Mouse (Mus musculus) midbrain, embryonic 12.5 days (tissue): ENCODE data around the gene Vangl2. TPM values are rescaled to one million over a fixed set of nuclear protein-coding genes. Genes with fewer than 3 reads are reported as not detected.

ENCODE experiments used
- ATAC-seq: fragments of 200-750 bp; cut with Nextera tagmentation; 2 replicates; pipeline ENCODE4 v1.8.0; 2017; ENCODE audit warnings: low read depth, moderate TSS enrichment, moderate library complexity; ENCODE audit not compliant: low FRiP score
- H3K27ac ChIP-seq: fragments of 300-500 bp; sonication (generic); replicated peaks from 2 replicates; pipeline ENCODE4 v1.5.1; 2016; ENCODE audit warnings: mild to moderate bottlenecking
- H3K27me3 ChIP-seq: fragments of 300-500 bp; sonication (generic); 2 replicates; pipeline ENCODE4 v1.6.1; 2016; ENCODE audit warnings: mild to moderate bottlenecking
- H3K36me3 ChIP-seq: fragments of 300-500 bp; sonication (generic); 2 replicates; pipeline ENCODE4 v1.6.1; 2016
- H3K4me1 ChIP-seq: fragments of 300-500 bp; sonication (generic); 2 replicates; pipeline ENCODE4 v1.6.1; 2016
- H3K4me2 ChIP-seq: fragments of 300-500 bp; sonication (generic); replicated peaks from 2 replicates; pipeline ENCODE4 v1.6.1; 2016; ENCODE audit warnings: mild to moderate bottlenecking, moderate library complexity
- H3K4me3 ChIP-seq: fragments of 300-500 bp; sonication (generic); 2 replicates; pipeline ENCODE4 v1.5.1; 2016; ENCODE audit warnings: mild to moderate bottlenecking
- H3K9ac ChIP-seq: fragments of 300-500 bp; sonication (generic); replicated peaks from 2 replicates; pipeline ENCODE4 v1.6.1; 2016; ENCODE audit warnings: mild to moderate bottlenecking, moderate library complexity
- H3K9me3 ChIP-seq: fragments of 300-500 bp; sonication (generic); 2 replicates; pipeline ENCODE4 v1.6.1; 2016; ENCODE audit warnings: mild to moderate bottlenecking
- WGBS: fragments of 180-500 bp; shearing (Covaris S2); methylation state at CpG from one replicate; pipeline ENCODE4 v1.1.7; 2016; 5-methylcytosine and 5-hydroxymethylcytosine counted together
- polyA plus RNA-seq: library from polyadenylated mRNA; unstranded; fragments of >200 nt; fragmentation: Nextera tagmentation; extraction: Ambion mirVana; gene quantifications from 2 replicates; pipeline ENCODE4 v1.2.1, GENCODE M21; 2016

Vangl2 gene
- polyA plus RNA-seq, 1 experiment from 2014 or later = 56.9 TPM

DNA sequence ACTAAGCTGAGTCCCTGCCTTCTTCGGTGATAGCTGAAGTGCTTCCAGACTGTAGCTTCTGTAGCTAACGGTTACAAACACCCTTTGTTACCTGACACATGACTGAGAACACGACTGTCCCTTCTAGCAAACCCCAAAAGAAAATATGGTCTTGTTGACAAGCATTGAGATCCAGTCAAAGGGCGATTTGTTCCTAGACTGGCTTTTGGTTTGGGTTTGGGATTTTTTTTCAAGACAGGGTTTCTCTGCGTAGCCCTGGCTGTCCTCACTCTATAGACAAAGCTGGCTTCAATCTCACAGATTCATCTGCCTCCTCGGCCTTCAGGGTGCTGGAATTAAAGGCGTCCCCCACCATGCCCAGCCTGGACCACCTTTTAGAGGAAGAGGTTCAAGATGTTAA lies 31.5 kb downstream of the Vangl2 start:
- Histone ChIP-seq H3K4me2 (no peak overlapping the region), H3K9ac (no peak overlapping the region), H3K4me3 (no peak overlapping the region), H3K27ac (no peak overlapping the region), H3K9me3 (no peaks in the 10 kb centered on the region), H3K4me1 (0 out of 2 replicates have a peak, but pooled peaks cover 4% of the 10 kb centered on the region), H3K36me3 (peaks cover 11% of the 10 kb centered on the region; the same call in 1 of the 2 replicates), H3K27me3 (no peaks in the 10 kb centered on the region)
- ATAC-seq = no peak
- WGBS = 82% methylated on average over 7 of the region's 7 CpGs

DNA sequence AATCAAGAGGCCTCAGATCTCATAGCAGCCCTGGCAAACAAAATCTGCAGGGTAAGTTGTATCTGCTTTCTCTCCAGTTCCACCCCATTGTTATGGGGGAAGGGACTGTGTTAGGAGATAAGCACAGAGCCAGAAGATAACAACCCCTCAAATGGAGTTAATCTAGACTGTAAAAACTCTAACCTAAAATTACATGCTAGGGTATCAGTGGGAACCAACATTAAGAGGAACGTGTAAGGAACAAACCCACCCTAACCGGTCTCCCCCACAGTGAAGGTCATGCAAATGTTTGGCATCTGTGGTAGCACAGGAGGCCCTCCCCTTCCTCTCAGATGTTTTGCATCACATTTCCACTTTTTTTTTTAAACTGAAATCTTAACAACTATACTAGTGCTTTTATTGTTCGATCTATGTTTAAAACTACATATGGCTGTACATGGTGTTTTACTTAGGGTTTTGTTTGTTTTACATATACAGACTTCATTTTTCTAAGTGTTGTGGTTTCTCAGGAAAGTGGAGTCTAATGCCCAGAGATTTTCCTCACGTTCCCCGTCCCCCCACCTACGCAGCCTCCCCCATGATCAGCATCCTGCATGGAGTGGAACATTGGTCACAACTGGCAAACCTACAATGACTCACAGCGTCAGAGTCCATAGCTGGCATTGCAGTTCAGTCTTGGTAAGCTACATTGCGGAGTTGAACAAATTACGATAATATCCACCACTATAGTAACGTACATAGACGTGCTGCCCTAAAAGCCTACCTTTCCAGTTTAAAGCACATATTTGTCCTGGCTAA lies 33.1 kb downstream of the Vangl2 start:
- Histone ChIP-seq H3K4me2 (no peak overlapping the region), H3K36me3 (peaks cover 7% of the 10 kb centered on the region; the same call in 1 of the 2 replicates), H3K4me3 (no peak overlapping the region), H3K9ac (no peak overlapping the region), H3K27ac (no peak overlapping the region), H3K27me3 (no peaks in the 10 kb centered on the region), H3K9me3 (no peaks in the 10 kb centered on the region), H3K4me1 (no peaks in the 10 kb centered on the region)
- ATAC-seq = no peak
- 89% methylated on average over 11 of the region's 11 CpGs for WGBS

DNA sequence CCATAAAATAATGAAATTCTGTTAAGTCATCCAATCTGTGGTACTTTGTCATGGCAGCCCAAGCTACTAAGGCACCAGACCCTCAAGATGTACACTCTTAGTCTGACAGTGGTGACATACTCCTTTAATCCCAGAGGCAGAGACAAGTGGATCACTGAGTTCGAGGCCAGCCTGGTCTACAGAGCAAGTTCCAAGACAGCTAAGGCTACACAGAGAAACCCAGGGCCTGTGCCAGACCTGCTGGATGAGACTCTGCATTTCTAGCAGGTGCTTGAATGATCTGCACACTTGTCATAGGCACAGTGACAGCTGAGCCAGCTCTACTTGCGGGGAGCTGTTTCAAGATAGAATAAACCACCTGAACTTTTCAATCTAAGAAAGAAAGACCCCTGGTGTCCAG lies 33.7 kb downstream of the Vangl2 start:
- no peak overlapping the region for H3K27ac ChIP-seq
- WGBS = 91% methylated on average over 2 of the region's 2 CpGs
- no peak overlapping the region for H3K4me2 ChIP-seq
- H3K36me3 ChIP-seq = 0 out of 2 replicates have a peak, but pooled peaks cover 2% of the 10 kb centered on the region
- H3K9ac ChIP-seq = no peak overlapping the region
- H3K4me3 ChIP-seq = no peak overlapping the region
- no peaks in the 10 kb centered on the region for H3K9me3 ChIP-seq
- no peaks in the 10 kb centered on the region for H3K4me1 ChIP-seq
- ATAC-seq = no peak
- H3K27me3 ChIP-seq = no peaks in the 10 kb centered on the region

DNA sequence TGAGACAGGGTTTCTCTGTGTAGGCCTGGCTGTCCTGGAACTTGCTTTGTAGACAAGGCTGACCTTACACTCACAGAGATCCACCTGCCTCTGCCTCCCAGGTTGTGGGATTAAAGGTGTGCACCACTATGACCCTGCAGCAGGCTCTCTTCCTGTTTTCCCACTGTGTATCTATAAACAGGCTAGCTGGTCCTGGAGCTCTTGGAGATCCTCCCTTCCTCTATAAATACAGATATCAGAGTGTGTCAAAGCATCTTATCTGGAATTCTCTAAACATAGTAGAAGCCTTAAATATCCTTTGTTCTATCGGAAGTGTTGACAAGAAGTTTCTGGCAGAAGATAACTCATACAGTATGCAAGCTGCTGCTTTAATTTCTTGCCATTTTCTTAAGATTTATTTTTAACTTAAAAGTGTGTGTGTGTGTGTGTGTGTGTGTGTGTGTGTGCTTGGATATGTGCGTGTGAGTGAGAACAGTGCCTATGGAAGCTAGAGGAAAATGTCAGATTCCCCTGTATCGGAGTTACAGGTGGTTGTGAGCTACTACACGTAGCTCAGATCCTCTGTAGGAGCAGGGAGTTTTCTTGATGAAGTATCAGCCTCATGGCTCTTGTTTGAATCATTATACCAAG lies 35.2 kb downstream of the Vangl2 start:
- Histone ChIP-seq H3K36me3 (no peaks in the 10 kb centered on the region), H3K4me1 (no peaks in the 10 kb centered on the region), H3K4me3 (no peak overlapping the region), H3K27ac (no peak overlapping the region), H3K4me2 (no peak overlapping the region), H3K27me3 (no peaks in the 10 kb centered on the region), H3K9me3 (0 out of 2 replicates have a peak, but pooled peaks cover 4% of the 10 kb centered on the region), H3K9ac (no peak overlapping the region)
- 84% methylated on average over 4 of the region's 4 CpGs for WGBS
- no peak for ATAC-seq

DNA sequence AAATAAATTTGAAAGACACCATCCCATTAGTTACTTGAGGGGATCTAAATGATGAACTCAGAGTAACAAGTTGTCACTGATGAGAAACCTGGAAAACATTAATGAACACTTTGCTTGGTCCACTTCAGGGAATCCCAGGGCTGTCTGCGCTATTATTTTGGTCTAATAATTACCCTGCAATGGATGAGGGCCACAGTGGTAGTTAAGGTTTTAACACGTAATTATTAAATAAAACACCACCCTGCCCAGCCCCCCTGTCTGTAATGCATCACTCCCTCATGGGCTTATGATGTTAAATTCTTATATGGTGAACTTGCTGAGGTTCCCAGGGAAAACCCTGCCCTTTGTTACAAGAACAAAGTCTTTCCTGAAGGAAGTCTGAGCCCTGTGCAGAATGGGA lies 36.4 kb downstream of the Vangl2 start:
- no peak overlapping the region for H3K27ac ChIP-seq
- 88% methylated on average over 2 of the region's 2 CpGs for WGBS
- no peak for ATAC-seq
- no peak overlapping the region for H3K9ac ChIP-seq
- no peaks in the 10 kb centered on the region for H3K4me1 ChIP-seq
- no peak overlapping the region for H3K4me2 ChIP-seq
- H3K9me3 ChIP-seq = 0 out of 2 replicates have a peak, but pooled peaks cover 5% of the 10 kb centered on the region
- H3K36me3 ChIP-seq = no peaks in the 10 kb centered on the region
- no peak overlapping the region for H3K4me3 ChIP-seq
- H3K27me3 ChIP-seq = no peaks in the 10 kb centered on the region

DNA sequence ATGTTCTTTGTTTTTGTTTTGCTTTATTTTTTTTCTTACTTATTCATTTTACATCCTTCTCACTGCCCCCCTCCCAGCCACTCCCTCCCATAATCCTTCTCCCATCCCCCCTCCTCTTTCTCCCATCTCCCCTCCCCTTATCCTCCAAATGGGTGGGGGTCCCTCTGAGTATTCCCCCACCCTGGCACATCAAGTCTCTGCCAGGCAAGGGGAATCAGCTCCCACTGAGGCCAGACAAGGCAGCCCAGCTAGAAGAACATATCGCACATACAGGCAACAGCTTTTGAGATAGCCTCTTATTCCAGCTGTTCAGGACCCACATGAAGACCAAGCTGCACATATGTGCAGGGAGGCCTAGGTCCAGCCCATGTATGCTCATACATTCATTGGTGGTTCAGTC lies 44.1 kb downstream of the Vangl2 start:
- no peak overlapping the region for H3K27ac ChIP-seq
- WGBS = 95% methylated on average over 1 of the region's 1 CpGs

DNA sequence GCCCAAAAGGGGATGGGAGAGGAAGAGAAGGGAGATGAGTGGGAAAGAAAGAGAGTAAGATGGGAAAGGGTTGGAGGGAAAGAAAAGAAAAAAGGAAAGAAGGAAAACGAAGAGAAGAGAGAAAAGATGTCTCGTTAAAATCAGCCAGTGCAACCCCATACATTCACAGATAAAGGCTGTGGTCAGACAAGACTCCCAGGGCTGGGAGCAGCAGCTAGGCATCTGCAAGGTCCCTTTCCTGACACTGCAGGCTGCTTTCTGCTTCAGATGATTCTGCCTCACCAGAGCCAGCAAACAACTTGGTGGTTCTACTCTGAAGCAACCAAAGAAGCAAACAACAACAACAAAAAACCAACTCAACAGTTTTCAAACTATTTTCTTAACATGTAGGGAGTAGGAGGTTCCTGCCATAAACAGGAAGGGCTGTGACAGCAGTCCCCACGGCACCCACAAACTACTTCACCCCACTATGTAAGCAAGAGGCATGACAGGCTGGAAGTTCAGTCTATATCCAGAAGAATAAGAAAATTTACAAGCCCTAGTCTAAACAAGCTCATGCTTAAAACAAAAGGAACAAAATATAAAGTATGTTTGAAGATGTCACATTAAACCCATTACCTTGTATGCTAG lies 44.8 kb downstream of the Vangl2 start:
- Histone ChIP-seq H3K9ac (no peak overlapping the region), H3K27me3 (no peaks in the 10 kb centered on the region), H3K4me1 (peaks cover 6% of the 10 kb centered on the region; the same call in 1 of the 2 replicates), H3K4me3 (no peak overlapping the region), H3K36me3 (no peaks in the 10 kb centered on the region), H3K4me2 (no peak overlapping the region), H3K9me3 (0 out of 2 replicates have a peak, but pooled peaks cover 5% of the 10 kb centered on the region), H3K27ac (no peak overlapping the region)
- 83% methylated on average over 3 of the region's 3 CpGs for WGBS
- ATAC-seq = no peak

More for the DNA sequence above, 44.1 kb downstream of the Vangl2 start:
- H3K4me2 ChIP-seq = no peak overlapping the region
- H3K9ac ChIP-seq = no peak overlapping the region
- no peaks in the 10 kb centered on the region for H3K27me3 ChIP-seq
- no peak for ATAC-seq
- H3K9me3 ChIP-seq = 0 out of 2 replicates have a peak, but pooled peaks cover 5% of the 10 kb centered on the region
- no peaks in the 10 kb centered on the region for H3K36me3 ChIP-seq
- peaks cover 6% of the 10 kb centered on the region; the same call in 1 of the 2 replicates for H3K4me1 ChIP-seq
- no peak overlapping the region for H3K4me3 ChIP-seq

DNA sequence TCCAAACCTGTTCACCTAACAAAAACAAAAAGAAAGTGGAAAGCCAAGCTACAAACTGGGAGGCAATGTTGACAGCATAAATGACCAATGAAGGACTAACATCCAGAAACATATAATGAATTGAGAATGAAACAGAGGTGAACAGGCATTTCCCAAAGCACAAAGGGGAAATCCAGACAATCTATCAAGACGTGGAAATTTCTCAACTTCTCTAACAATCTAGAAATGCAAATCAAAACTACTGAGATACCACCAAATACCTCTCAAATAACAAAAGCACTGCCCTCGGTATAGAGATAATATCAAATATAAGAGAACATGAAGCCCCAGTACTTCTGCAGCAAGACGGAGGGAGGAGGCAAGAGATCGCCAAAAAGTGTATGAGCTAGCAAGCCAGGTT lies 45.5 kb downstream of the Vangl2 start:
- H3K4me2 ChIP-seq = no peak overlapping the region
- 80% methylated on average over 4 of the region's 4 CpGs for WGBS
- H3K4me1 ChIP-seq = peaks cover 6% of the 10 kb centered on the region; the same call in 1 of the 2 replicates
- ATAC-seq = no peak
- H3K9me3 ChIP-seq = no peaks in the 10 kb centered on the region
- H3K4me3 ChIP-seq = no peak overlapping the region
- no peak overlapping the region for H3K9ac ChIP-seq
- H3K36me3 ChIP-seq = no peaks in the 10 kb centered on the region
- no peaks in the 10 kb centered on the region for H3K27me3 ChIP-seq
- H3K27ac ChIP-seq = no peak overlapping the region

DNA sequence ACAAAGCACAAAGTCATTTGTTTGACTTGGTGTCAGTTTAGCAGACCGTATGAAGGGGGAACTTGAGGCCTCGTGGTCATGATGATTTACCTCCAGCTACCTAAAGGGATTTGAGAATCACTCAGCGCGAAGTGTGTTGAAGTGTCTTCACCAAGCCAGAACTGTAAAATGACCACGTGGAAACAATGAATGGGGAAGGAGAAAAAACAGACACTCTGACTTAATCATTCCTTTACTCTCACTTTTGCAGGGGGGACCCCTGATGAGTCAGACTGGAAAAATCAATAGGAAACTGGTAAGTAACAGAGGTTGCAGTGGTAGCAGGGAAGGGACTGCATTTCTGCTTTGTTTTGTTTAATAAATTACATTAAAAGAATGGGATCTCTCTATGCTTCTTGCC lies 46.1 kb downstream of the Vangl2 start:
- Histone ChIP-seq H3K9ac (no peak overlapping the region), H3K4me2 (no peak overlapping the region), H3K27me3 (no peaks in the 10 kb centered on the region), H3K27ac (no peak overlapping the region), H3K4me3 (no peak overlapping the region), H3K9me3 (no peaks in the 10 kb centered on the region), H3K4me1 (peaks cover 6% of the 10 kb centered on the region; the same call in 1 of the 2 replicates), H3K36me3 (no peaks in the 10 kb centered on the region)
- 74% methylated on average over 5 of the region's 5 CpGs for WGBS
- no peak for ATAC-seq

DNA sequence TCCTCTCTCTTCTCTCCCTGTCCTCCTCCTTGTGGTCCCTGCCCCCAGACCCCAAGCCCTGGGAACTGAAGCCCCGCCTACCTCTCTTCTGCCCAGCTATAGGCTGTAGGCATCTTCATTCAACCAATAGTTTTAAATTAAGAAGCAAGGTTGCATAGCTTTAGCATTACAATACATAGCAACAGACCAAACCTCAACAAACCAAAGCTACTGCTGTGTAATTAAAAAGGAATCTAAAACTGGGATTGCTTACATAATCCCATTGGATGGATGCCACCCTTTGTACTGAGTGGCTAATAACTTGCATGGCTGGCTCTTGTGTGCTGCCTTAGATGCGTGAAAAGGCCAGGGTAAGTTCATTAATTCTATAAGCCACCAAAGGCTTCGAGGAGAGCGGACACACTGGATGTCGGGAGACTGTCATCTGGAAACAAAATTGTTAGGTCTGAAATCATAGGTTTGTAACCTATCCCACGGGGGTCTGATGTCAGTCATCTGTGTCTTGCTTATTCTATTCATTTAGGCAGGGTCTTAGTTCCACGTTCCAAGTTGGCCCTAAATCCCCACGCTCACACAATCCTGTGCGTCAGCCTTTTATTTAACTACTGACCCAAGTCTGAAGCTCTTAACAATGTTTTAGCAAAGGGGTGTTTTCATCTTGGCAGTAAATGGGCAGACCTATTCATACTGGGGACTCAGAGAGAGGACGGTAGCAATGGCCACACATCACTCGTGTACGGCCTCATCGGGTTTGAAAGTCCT lies 48.1 kb downstream of the Vangl2 start:
- no peaks in the 10 kb centered on the region for H3K9me3 ChIP-seq
- H3K9ac ChIP-seq = no peak overlapping the region
- no peak overlapping the region for H3K4me2 ChIP-seq
- WGBS = 45% methylated on average over 13 of the region's 13 CpGs
- no peaks in the 10 kb centered on the region for H3K27me3 ChIP-seq
- H3K27ac ChIP-seq = no peak overlapping the region
- H3K4me3 ChIP-seq = no peak overlapping the region
- no peaks in the 10 kb centered on the region for H3K36me3 ChIP-seq
- H3K4me1 ChIP-seq = peaks cover 6% of the 10 kb centered on the region; the same call in 1 of the 2 replicates
- ATAC-seq = peak; percentile 84

DNA sequence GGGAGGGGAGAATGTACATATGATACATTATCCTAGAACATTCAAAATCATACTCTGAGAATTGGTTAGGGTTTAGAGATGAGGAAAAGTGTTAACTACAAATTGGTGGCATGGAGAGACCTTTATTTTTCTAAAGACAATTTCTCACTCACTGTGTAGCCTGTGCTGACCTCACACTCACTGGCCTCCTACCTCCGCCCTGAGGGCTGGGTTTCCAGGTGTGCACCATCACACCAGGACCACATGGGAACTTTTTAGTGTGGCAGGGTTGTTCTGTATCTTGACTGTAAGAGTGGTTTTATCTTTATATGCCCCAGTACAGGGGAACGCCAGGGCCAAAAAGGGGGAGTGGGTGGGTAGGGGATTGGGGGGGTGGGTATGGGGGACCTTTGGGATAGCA lies 50.4 kb downstream of the Vangl2 start:
- H3K9ac ChIP-seq = no peak overlapping the region
- peaks cover 6% of the 10 kb centered on the region; the same call in 1 of the 2 replicates for H3K4me1 ChIP-seq
- WGBS = 86% methylated on average over 2 of the region's 2 CpGs
- H3K9me3 ChIP-seq = no peaks in the 10 kb centered on the region
- H3K4me2 ChIP-seq = no peak overlapping the region
- H3K27ac ChIP-seq = no peak overlapping the region
- no peak overlapping the region for H3K4me3 ChIP-seq
- H3K36me3 ChIP-seq = no peaks in the 10 kb centered on the region
- no peak for ATAC-seq
- H3K27me3 ChIP-seq = no peaks in the 10 kb centered on the region
